Mouse (Mus musculus) adrenal gland, postnatal 10 days (tissue): ENCODE results near the gene Rag1. TPM values are rescaled to one million over a fixed set of nuclear protein-coding genes. Genes with fewer than 3 reads are reported as not detected.
A peak's percentile ranks its signal among the peaks of the same experiment; 100 is the strongest.

Source experiments
- DNase-seq: peaks from one replicate; pipeline ENCODE4 v3.0.0; 2021; ENCODE audit warnings: mixed read lengths
- total RNA-seq, 2 experiments: library from RNA; stranded (reverse); gene quantifications; 2 replicates each; pipeline ENCODE4 v1.2.3; 2021

Gene Rag1
- total RNA-seq, 2 experiments from 2014 or later = 0.42 to 0.60 TPM

- DNase-seq = no peak
These were observed 10.1 kb downstream of the Rag1 start for GRCm38 (mm10) chr2:101638979-101639839.

DNA sequence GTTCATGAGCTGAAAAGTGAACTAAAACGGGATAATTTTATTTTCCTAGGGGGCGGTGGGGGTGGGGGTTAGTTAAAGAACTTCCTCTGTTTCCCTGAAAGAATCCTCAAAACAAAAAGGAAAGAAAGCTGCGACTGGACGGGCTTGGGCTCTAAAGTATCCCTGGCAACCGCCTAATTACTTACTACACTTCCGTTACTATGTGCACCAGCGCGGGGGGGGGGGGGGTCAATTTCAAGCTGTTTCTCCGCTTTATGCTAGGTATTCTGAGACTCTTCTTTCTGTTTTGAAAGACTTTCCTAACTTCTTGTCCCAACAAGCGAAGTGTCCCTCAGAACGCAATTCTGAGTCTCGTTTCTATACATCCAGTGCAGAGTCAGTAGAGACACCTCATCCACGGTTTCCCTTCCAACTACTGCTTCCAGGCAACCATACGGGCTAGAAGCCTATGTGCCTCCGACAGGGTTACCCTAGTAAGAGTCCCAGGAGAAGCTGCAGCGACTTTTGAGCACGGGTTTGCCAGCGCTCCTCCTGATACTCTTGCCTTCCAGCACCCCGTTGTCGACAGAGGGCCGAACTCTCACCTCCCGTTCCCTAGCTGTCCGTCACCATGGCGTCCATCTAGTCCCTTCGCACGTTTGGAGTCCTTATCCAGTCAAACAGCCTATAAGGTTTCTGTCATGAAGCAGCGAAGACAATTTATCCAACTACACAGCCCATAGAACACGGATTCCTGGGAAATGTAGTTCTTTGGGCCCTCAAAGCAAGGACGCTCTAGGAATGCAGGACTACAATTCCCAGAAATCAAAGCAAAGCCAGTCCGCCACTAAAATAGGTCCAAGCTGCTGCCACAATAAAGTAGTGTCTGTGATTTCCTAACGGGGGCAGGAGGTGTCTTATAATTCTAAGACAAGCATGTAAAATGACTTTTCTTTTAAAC lies 20.7 kb downstream of the Rag1 start:
- peak; percentile 75 for DNase-seq

GRCm38 (mm10) chr2:101627227-101627626 lies 22.1 kb downstream of the Rag1 start:
- no peak for DNase-seq

GRCm38 (mm10) chr2:101624526-101624925 lies 24.8 kb downstream of the Rag1 start, which contains the start of gene Rag2:
TSS of gene Rag2 (plus strand) at chr2:101624718.
- no peak for DNase-seq

- DNase-seq = no peak
These were observed 25.3 kb downstream of the Rag1 start for GRCm38 (mm10) chr2:101624011-101624410.

GRCm38 (mm10) chr2:101623042-101623441 lies 26.3 kb downstream of the Rag1 start:
- DNase-seq = no peak

DNA sequence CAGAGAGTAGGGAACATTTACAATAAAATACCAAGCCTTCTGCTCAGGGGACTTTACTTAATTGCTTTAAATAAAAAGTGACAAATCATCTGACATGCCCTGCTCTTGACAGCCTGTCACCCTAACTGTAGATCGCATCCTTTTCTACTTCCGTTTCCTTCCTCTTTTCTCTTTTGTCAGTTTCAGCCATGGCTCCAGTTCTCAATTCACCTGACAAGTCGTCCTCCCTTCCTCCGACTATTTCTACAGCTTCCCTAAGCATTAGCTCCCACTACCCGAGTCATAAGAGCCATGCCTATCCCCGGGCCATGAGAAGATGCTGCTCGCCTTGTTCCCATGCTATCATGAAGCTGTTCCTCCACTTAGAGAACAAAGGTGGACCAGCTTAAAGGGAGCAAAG lies 27.7 kb downstream of the Rag1 start:
- DNase-seq = no peak

DNA sequence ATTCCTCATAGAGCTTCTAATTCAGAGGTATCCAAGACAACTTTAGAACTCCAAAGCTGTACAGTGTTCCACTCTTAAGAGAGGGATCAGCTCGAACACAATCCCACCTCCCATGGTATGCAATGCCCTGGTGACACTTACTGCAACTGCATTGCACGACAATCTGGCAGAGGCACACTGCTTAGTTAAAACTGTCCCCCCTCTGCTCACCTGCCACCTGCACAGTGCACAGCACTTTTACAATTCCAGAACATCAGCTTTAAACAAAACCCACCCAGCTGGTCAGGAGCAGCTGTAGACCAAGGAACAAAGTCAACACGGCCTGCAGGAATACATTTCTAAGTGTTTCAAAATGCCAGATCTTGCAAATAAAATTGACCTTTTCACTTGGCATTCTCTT lies 28.4 kb downstream of the Rag1 start:
- DNase-seq = no peak

DNA sequence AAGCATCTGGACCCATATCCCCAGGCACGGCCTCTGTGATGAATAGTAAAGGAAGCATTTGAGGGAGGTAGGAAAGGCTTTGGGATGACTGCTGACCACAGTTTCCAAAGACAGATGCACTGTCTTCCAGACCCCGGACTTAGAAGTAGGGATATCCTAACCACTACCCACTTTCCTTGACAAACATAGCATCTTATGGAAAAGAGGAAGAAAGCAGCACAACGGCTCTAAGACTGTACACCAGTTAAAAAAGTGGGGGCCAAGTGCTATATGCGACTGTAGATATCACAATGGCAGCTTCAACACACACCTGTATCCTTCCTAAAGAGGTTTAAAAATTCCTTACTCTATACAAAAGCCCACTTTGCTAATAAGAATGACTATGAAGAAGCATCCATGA lies 30.9 kb downstream of the Rag1 start:
- no peak for DNase-seq

DNA sequence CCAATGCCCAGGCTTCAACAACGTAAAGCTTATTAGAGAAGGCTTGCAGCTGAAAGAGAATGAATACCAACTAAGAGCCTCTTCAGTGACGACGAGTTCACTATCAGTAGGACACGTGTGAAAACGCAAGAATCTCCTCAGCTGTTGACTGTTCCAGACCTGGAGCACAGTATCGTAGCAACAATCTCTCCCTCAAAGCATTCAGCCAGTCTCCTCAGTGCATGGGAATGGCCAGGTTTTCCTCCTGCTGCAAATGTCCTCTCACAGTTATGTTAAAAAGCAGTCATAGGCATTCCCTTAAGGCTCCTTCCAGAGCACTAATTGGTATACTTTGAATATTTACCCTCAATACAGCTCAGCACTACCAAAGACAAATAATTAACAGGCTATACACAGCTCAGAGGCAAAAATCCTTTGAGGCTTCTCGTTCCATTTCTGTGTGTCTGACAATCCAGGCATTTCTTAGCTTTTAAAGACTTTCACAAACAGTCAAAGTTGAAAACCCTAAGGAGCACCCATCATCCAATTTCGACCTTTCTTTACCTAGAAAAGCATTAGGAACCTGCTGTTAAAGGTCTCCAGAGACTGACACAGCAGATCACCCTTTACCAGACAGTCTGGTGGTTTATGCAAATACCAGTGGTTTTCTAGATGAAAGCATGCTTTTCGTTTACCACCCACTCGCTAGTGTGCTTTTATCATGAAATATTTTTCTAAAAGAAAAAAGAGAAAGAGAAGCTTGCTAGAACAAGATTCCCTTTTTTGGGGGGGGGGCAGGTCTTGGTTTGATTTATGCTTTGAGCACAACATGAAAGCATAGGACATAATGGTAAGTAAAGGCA lies 33.6 kb downstream of the Rag1 start:
- no peak for DNase-seq

- no peak for DNase-seq
These were observed 38.4 kb downstream of the Rag1 start for GRCm38 (mm10) chr2:101610861-101611260.

- no peak for DNase-seq
These were observed 40.9 kb downstream of the Rag1 start for GRCm38 (mm10) chr2:101608232-101608894.

GRCm38 (mm10) chr2:101603099-101603498 lies 46.2 kb downstream of the Rag1 start:
- no peak for DNase-seq

GRCm38 (mm10) chr2:101600703-101601102 lies 48.6 kb downstream of the Rag1 start:
- DNase-seq = peak; percentile 41

GRCm38 (mm10) chr2:101598190-101599181 lies 50.8 kb downstream of the Rag1 start:
- no peak for DNase-seq

GRCm38 (mm10) chr2:101597186-101597585 lies 52.1 kb downstream of the Rag1 start:
- DNase-seq = no peak

DNA sequence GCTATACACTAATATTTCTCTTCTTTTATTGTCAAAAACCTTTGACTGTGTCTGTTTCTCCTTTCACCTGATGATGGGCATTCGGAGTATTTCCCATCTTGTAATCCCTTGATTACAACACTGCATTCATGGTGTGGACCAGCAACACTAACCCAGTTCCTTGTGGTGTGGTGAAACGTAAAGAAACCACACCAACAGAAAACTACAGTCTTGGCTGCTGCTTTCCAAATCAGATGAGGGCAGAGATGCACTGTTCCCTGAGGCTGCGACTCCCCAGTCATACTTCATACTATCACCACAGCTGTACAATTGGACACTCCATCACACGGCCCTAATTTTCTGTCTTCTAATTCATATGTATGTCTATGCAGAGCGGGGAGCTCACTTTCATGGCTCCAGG lies 54.6 kb downstream of the Rag1 start:
- no peak for DNase-seq

DNA sequence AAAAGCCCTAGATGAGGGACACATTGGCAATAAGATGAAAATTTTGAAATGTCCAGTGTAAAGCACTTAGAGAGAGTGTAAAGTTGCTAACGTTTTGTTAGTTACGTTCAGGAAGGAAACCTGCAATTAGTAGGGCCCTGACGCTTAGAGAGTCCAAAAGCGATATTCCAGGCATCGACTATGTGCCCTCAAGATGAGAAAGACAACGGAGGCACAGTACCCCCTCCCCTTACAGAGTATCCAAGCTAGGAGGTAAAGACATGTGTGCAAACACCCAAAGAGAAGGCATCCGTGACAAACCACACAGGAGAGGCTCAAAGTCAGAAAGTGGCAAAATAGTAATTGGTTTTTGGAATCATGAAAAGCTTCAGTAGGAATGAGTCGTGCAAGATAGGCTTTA lies 56.4 kb downstream of the Rag1 start:
- no peak for DNase-seq

DNA sequence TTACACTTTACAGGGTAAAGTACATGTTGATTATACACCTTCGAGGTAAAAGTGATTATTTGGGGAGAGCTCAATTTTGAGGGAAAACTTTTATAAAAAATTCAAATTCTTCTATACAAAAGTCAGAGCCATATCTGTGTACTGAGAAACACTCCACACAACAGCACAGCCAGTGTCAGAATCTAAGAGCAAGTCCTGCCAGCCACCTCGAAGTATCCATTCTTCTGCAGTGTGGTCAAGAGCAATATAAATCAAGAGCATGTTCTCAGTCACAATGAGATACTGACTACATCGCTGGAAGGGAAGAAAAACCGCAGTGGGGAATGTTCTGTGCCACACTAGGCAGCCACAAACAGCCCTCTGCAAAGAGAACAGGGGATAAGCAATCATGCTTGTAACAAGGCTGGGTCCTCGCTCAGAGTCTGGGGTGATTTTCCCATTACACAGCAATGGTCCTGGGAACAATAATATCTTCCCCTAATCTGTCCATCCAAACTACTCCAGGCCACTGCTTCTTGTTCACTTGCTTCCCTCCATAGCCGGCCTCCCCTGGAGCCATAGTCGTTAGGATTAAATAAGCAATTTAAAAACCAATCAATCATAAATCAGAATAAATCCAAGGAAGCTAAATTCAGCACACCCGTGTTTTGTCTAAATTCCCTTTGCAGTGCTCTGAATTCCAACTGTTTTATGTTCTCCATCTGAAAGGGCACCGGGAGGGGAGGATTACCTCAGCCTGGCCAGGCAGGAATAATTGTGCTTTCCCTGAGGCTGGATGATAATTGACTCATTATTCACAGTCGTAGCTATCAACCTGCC lies 57.1 kb downstream of the Rag1 start:
- no peak for DNase-seq
